Mouse (Mus musculus) kidney, adult 2 months (tissue): ENCODE results near the gene Lekr1.

Source experiments
- CTCF ChIP-seq: fragments of 200-500 bp; conservative IDR thresholded peaks from 2 replicates; pipeline ENCODE4 v1.5.1; 2011; ENCODE audit warnings: low read depth, mild to moderate bottlenecking, control low read depth, low read length, moderate library complexity, mixed read lengths; ENCODE audit not compliant: insufficient read depth, insufficient read length
- POLR2A ChIP-seq: fragments of 200-500 bp; IDR thresholded peaks from one replicate; pipeline ENCODE4 v1.6.1; 2011; ENCODE audit warnings: low read depth, low read length, control low read depth

DNA sequence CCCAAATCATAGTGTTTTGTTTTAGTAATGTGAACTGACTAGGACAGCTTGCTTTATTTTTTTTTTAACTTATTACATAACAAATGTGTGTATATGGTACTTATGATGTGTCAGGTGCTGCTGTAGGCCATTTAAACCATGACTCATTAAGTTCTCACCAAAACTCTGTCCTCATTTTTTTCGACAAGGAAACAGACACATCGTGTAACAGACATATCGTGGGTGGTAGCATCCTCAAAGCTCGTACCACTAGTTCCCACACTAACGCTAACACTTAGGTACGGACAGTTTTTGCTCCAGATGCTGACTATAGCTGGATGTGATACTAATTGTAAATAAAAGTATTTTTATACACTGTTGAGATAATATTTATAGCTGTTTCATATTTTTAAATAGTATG is 43.0 kb upstream of the Lekr1 start:
- TF ChIP-seq CTCF (no peak), POLR2A (no peak)
